Mouse (Mus musculus) intestine, postnatal 0 days (tissue): ENCODE measurements at regions not wholly inside any gene's neighbourhood (a gene's known extent, or its start where the extent isn't known, plus 50 kb on each side); places are given as distances from the start of the nearest gene placed in this dataset.

Experiments used
- ATAC-seq: fragments of 200-750 bp; cut with Nextera tagmentation; 2 replicates; pipeline ENCODE4 v1.8.0; 2017; ENCODE audit warnings: mild to moderate bottlenecking, moderate TSS enrichment, moderate library complexity
- H3K27ac ChIP-seq: fragments of 300-500 bp; sonication (generic); 2 replicates; pipeline ENCODE4 v1.5.1; 2014; ENCODE audit warnings: mild to moderate bottlenecking, low read depth, low read length, moderate library complexity
- H3K27me3 ChIP-seq: fragments of 300-500 bp; sonication (generic); replicated peaks from 2 replicates; pipeline ENCODE4 v1.6.1; 2014; ENCODE audit warnings: low read length, mixed read lengths; ENCODE audit not compliant: control insufficient read depth, insufficient read depth
- H3K36me3 ChIP-seq: fragments of 300-500 bp; sonication (generic); 2 replicates; pipeline ENCODE4 v1.6.1; 2014; ENCODE audit warnings: mild to moderate bottlenecking, moderate library complexity; ENCODE audit not compliant: control insufficient read depth, insufficient read depth
- H3K4me1 ChIP-seq: fragments of 300-500 bp; sonication (generic); replicated peaks from 2 replicates; pipeline ENCODE4 v1.6.1; 2014; ENCODE audit warnings: antibody characterized with exemption, low read length, mixed read lengths; ENCODE audit not compliant: control insufficient read depth, insufficient read depth
- H3K4me2 ChIP-seq: fragments of 300-500 bp; sonication (generic); replicated peaks from 2 replicates; pipeline ENCODE4 v1.6.1; 2014; ENCODE audit warnings: low read depth, mild to moderate bottlenecking, moderate library complexity
- H3K4me3 ChIP-seq: fragments of 300-500 bp; sonication (generic); 2 replicates; pipeline ENCODE4 v1.5.1; 2014; ENCODE audit warnings: low read depth, low read length
- H3K9ac ChIP-seq: fragments of 300-500 bp; sonication (generic); 2 replicates; pipeline ENCODE4 v1.6.1; 2014; ENCODE audit warnings: mild to moderate bottlenecking, low read depth, low read length
- H3K9me3 ChIP-seq: fragments of 300-500 bp; sonication (generic); 2 replicates; pipeline ENCODE4 v1.6.1; 2016; ENCODE audit warnings: mixed run types; ENCODE audit not compliant: control insufficient read depth
- CTCF ChIP-seq: sonication (generic); IDR thresholded peaks from 2 replicates; pipeline ENCODE4 v1.5.1; 2016; ENCODE audit warnings: low read depth, mild to moderate bottlenecking, control low read depth, antibody characterized with exemption, moderate library complexity
- WGBS: fragments of 180-500 bp; shearing (Covaris S2); extraction: QIAGEN DNeasy Blood & Tissue Kit; methylation state at CpG from one replicate; pipeline ENCODE4 v1.1.7; 2014; 5-methylcytosine and 5-hydroxymethylcytosine counted together

DNA sequence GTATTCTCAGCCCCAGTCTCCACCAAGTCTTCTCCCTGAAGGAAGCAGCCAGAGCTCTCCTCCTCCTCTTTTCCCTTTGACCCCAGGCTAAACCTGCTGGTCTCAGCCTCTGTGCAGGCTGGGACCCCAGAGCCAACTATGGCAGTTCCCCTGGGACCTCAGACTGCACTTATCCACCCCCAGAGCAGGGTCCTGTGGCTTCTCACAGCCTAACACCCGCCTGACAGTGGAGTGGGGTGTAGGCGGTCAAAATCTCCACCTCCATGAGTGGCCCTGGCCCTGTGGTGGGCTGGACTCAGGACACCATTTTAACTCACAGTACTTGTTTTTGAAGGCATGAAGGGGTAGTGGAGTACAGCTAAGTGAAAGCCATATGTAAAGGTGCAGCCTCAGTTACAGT lies 222.1 kb downstream of the Serpinb8 start:
- no peak overlapping the region for H3K27ac ChIP-seq
- no peak overlapping the region for H3K4me2 ChIP-seq
- 76% methylated on average over 2 of the region's 2 CpGs for WGBS
- H3K9me3 ChIP-seq, result no peaks in the 10 kb centered on the region
- TF ChIP-seq CTCF, result no peak
- no peak overlapping the region for H3K9ac ChIP-seq
- no peak overlapping the region for H3K4me3 ChIP-seq
- no peaks in the 10 kb centered on the region for H3K36me3 ChIP-seq
- H3K27me3 ChIP-seq, result no peaks in the 10 kb centered on the region
- H3K4me1 ChIP-seq, result no peaks in the 10 kb centered on the region
- ATAC-seq, result no peak

DNA sequence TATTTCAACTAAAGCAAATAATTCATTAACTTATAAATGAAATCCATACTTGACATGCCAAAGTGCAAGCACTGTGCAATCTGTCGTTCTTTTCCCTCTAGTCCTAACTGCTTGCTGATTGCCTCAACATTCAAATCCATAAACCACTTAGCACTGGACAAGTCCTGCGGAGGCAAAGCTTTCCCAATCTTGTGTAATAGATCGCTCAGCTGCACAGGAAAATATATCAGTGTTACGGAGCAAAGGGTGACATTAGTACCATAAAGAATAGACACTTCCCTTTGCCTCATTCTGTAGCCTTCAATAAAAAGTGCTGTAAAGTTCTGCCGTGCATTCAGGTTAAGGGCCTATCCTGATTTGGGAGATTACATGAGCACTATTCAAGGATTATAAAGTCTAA lies 248.1 kb downstream of the Serpinb8 start:
- 34% methylated on average over 5 of the region's 5 CpGs for WGBS

DNA sequence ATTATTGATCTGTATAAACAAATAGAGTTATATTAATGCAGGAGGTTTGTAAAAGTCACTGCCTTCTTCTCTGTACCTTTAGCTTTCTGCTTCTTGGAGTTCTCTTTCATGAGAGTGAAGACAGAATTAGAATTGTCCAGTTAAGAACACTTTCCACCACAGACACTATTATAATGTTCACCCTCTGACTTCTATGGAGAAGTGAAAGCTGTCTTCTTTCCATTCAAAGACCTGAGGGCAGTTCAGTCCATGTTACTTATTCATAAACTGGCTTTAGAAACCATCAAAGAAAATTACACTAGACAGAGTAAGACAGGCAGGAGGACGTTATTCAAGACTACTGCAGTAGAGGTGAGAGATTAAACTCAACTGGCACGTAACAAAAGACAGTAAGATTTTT lies 262.6 kb downstream of the Serpinb8 start:
- no peak for TF ChIP-seq CTCF
- 71% methylated on average over 2 of the region's 2 CpGs for WGBS

More for the DNA sequence above, 248.1 kb downstream of the Serpinb8 start:
- TF ChIP-seq CTCF, result no peak
- peak; percentile 97 for ATAC-seq
- Histone ChIP-seq H3K27ac (no peak overlapping the region), H3K27me3 (no peaks in the 10 kb centered on the region), H3K4me2 (no peak overlapping the region), H3K4me1 (no peaks in the 10 kb centered on the region), H3K9ac (no peak overlapping the region), H3K9me3 (no peaks in the 10 kb centered on the region), H3K36me3 (no peaks in the 10 kb centered on the region), H3K4me3 (no peak overlapping the region)

DNA sequence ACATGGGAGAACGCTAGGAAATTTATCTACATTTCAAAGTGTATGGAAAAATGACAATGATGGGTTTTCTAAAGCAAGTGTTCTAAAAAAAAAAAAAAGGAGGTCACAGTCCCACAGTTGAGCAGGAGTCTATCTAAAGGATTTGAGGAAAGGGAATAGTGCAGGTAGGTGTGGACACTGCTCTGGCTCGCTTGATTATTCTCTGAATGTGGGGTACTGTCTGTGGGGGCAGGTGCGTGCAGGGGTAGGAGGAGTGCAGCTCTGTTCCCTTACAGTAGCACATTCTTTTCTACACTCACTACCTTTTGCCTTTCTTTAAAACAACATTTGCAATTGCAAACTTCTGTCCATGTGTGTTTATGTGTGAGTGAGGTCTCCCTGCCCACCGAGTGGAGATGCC lies 263.2 kb downstream of the Serpinb8 start:
- no peak for ATAC-seq
- Histone ChIP-seq H3K4me1 (no peaks in the 10 kb centered on the region), H3K9me3 (no peaks in the 10 kb centered on the region), H3K4me2 (no peak overlapping the region), H3K27ac (no peak overlapping the region), H3K36me3 (no peaks in the 10 kb centered on the region), H3K27me3 (no peaks in the 10 kb centered on the region), H3K9ac (no peak overlapping the region), H3K4me3 (no peak overlapping the region)
- WGBS, result 85% methylated on average over 4 of the region's 4 CpGs
- TF ChIP-seq CTCF, result no peak

More for the DNA sequence above, 262.6 kb downstream of the Serpinb8 start:
- H3K27me3 ChIP-seq, result no peaks in the 10 kb centered on the region
- H3K4me3 ChIP-seq, result no peak overlapping the region
- no peaks in the 10 kb centered on the region for H3K4me1 ChIP-seq
- no peak overlapping the region for H3K9ac ChIP-seq
- H3K27ac ChIP-seq, result no peak overlapping the region
- no peak overlapping the region for H3K4me2 ChIP-seq
- ATAC-seq, result no peak
- H3K9me3 ChIP-seq, result no peaks in the 10 kb centered on the region
- H3K36me3 ChIP-seq, result no peaks in the 10 kb centered on the region

DNA sequence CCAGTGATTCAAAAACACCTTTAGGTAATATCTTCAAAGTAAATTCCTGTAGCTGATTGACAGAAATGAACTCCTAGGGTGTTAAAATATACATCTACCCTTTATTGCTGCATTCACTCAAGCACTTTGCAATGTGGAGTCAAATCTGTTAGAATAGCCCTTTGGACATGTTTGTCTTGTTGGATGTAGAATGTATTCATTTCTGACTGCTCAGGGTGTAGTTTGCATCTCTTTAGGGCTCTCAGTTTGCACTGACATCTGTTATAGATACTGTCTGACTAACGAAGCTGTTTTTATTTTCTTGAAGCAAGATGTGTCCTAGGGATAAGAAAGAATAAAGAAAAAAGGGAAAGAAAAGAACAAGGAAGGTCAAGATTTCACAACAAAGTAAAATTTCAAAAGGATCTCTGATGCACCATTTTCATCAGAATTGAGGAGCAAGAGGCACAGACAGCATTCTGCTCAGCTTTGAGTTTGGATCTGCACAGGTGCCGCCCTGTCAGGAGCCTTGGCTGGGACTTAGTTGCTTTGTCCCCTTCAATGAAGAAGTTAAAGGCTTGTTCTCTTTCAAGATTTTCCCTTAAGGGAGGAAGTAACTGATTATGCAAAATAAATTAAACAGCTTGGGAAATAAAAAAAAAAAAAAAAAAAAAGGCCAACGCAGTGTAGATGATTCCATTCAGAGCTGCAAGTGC lies 308.1 kb downstream of the Serpinb8 start:
- no peaks in the 10 kb centered on the region for H3K27me3 ChIP-seq
- H3K4me1 ChIP-seq, result no peaks in the 10 kb centered on the region
- no peak overlapping the region for H3K27ac ChIP-seq
- no peak for TF ChIP-seq CTCF
- H3K4me3 ChIP-seq, result no peak overlapping the region
- no peaks in the 10 kb centered on the region for H3K9me3 ChIP-seq
- H3K36me3 ChIP-seq, result no peaks in the 10 kb centered on the region
- WGBS, result 60% methylated on average over 3 of the region's 3 CpGs
- H3K9ac ChIP-seq, result no peak overlapping the region
- H3K4me2 ChIP-seq, result no peak overlapping the region
- no peak for ATAC-seq

DNA sequence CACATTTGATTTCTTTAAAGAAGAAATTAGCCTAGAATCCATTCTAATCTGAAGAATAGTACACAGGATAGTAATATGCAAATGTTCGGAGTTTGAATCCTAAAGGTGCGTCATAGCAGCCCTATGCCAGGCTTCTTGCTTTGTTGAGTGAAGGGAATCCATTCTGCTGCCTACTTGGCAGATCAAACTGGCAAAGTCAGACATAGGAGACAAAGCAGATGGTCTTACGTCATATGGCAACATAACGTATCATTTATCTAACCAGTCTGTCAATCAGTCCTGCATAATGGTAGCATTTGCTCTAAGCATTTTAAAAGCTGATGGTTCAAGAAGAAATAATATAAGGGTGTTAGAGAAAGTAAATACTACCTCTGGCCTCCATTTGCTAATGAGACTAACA lies 309.5 kb downstream of the Serpinb8 start:
- no peak overlapping the region for H3K9ac ChIP-seq
- no peaks in the 10 kb centered on the region for H3K9me3 ChIP-seq
- ATAC-seq, result no peak
- 90% methylated on average over 4 of the region's 4 CpGs for WGBS
- no peaks in the 10 kb centered on the region for H3K27me3 ChIP-seq
- H3K4me1 ChIP-seq, result no peaks in the 10 kb centered on the region
- H3K4me2 ChIP-seq, result no peak overlapping the region
- H3K4me3 ChIP-seq, result no peak overlapping the region
- H3K27ac ChIP-seq, result no peak overlapping the region
- TF ChIP-seq CTCF, result no peak
- H3K36me3 ChIP-seq, result no peaks in the 10 kb centered on the region

GRCm38 (mm10) chr1:107900449-107900848 lies 310.6 kb downstream of the Serpinb8 start:
- no peak overlapping the region for H3K4me3 ChIP-seq
- 67% methylated on average over 2 of the region's 2 CpGs for WGBS

More at GRCm38 (mm10) chr1:107900449-107900848, 310.6 kb downstream of the Serpinb8 start:
- no peaks in the 10 kb centered on the region for H3K36me3 ChIP-seq
- no peak for TF ChIP-seq CTCF
- no peak overlapping the region for H3K27ac ChIP-seq
- H3K4me2 ChIP-seq, result no peak overlapping the region
- H3K9ac ChIP-seq, result no peak overlapping the region
- no peaks in the 10 kb centered on the region for H3K4me1 ChIP-seq
- no peak for ATAC-seq
- no peaks in the 10 kb centered on the region for H3K9me3 ChIP-seq
- H3K27me3 ChIP-seq, result no peaks in the 10 kb centered on the region
